Mouse (Mus musculus): ENCODE measurements around the gene Nadk. TPM values are rescaled to one million over a fixed set of nuclear protein-coding genes. Genes with fewer than 3 reads are reported as not detected.
A peak's percentile ranks its signal among the peaks of the same experiment; 100 is the strongest.

The Nadk gene
- polyA plus RNA-seq, 1 experiment from 2014 or later: 76.8 TPM

DNA sequence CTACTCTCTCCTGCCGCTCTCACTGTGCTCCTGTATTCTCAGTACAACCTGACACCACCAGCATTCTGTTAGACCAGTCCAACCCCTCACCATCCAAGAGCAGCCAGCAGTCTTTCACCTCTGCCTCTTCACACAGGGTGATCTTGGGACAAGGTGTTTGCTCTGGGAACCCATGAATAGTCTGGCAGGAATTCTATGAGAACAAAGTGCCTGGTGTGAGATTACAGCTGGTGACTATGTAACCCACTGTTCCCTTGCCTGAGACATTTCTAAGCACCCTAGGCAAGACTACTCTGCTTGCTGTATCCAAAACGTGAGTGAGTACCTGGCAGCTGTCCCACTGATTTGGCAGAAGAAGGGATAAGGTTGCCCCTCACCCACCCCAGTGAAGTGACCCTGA lies 1.2 kb upstream of the Nadk start:
- peaks cover 40% of the 10 kb centered on the region for H3K36me3 ChIP-seq (ENCODE audit: insufficient read depth, low read length)
- no peak overlapping the region for H3K27ac ChIP-seq
- H3K27me3 ChIP-seq (ENCODE audit: insufficient read depth, low read length): no peaks in the 10 kb centered on the region
- H3K4me3 ChIP-seq (replicated peaks; ENCODE audit: low read depth, low read length): no peak overlapping the region
- WGBS: 50% methylated on average over 2 of the region's 2 CpGs
- ATAC-seq (replicated peaks; ENCODE audit: low FRiP score, low read depth): no peak
- no peak overlapping the region for H3K9ac ChIP-seq (ENCODE audit: low read depth, low read length)
- no peaks in the 10 kb centered on the region for H3K9me3 ChIP-seq (replicated peaks; ENCODE audit: low read length)
- TF ChIP-seq CTCF (IDR thresholded peaks at IDR 0.05; ENCODE audit: low read depth): no peak
- H3K4me1 ChIP-seq (replicated peaks; ENCODE audit: insufficient read depth, low read length): peaks cover 16% of the 10 kb centered on the region
- no peak for DNase-seq (ENCODE audit: low spot score)
- no peak overlapping the region for H3K4me2 ChIP-seq (ENCODE audit: low read length)

DNA sequence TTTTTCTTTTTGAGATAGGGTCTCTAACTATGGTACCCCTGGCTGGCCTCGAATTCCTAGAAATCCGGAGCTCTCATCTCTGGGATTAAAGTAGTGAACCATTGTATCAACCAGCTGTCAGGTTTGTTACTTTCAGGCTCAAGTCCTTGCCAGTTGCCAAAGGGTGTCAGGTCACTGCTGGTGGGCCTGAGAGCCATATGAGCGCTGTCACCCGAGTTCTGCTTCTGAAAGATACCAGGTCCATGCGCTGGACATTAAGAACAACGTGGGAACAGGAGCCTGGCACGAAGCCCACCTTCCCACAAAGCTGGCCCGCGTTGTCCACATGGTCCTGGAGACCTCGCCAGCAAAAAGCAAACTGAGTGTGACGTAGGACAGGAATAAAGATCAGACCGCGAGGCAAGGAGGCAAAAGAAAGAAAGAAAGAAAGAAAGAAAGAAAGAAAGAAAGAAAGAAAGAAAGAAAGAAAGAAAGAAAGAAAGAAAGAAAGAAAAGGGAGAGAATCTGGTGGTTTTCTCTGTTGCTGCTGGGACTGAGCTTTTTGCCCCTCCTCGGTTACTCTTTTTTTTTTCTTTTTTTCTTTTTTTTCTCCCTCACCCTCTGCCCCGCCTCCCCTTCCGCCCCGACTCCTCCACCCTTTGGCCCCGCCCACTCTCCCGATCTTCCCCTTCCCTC lies 684 bp downstream of the Nadk start:
- TF ChIP-seq CTCF (IDR thresholded peaks at IDR 0.05; ENCODE audit: low read depth): no peak
- DNase-seq (ENCODE audit: low spot score) (peak; percentile 60), ATAC-seq (replicated peaks; ENCODE audit: low FRiP score, low read depth) (0 out of 2 replicates have a peak, but pooled peaks have one; percentile 5)
- H3K9me3 ChIP-seq (replicated peaks; ENCODE audit: low read length): no peaks in the 10 kb centered on the region
- H3K4me3 ChIP-seq (replicated peaks; ENCODE audit: low read depth, low read length): no peak overlapping the region; the same call in 1 of the 2 replicates
- H3K36me3 ChIP-seq (ENCODE audit: insufficient read depth, low read length): peaks cover 24% of the 10 kb centered on the region
- peaks cover 21% of the 10 kb centered on the region for H3K4me1 ChIP-seq (replicated peaks; ENCODE audit: insufficient read depth, low read length)
- under 1% methylated on average over 19 of the region's 19 CpGs for WGBS
- H3K4me2 ChIP-seq (ENCODE audit: low read length): peak overlapping the region; percentile 53
- H3K27me3 ChIP-seq (ENCODE audit: insufficient read depth, low read length): no peaks in the 10 kb centered on the region
- H3K9ac ChIP-seq (ENCODE audit: low read depth, low read length): peak overlapping the region; percentile 36; the same call in 1 of the 2 replicates
- H3K27ac ChIP-seq: peak overlapping the region; percentile 70

DNA sequence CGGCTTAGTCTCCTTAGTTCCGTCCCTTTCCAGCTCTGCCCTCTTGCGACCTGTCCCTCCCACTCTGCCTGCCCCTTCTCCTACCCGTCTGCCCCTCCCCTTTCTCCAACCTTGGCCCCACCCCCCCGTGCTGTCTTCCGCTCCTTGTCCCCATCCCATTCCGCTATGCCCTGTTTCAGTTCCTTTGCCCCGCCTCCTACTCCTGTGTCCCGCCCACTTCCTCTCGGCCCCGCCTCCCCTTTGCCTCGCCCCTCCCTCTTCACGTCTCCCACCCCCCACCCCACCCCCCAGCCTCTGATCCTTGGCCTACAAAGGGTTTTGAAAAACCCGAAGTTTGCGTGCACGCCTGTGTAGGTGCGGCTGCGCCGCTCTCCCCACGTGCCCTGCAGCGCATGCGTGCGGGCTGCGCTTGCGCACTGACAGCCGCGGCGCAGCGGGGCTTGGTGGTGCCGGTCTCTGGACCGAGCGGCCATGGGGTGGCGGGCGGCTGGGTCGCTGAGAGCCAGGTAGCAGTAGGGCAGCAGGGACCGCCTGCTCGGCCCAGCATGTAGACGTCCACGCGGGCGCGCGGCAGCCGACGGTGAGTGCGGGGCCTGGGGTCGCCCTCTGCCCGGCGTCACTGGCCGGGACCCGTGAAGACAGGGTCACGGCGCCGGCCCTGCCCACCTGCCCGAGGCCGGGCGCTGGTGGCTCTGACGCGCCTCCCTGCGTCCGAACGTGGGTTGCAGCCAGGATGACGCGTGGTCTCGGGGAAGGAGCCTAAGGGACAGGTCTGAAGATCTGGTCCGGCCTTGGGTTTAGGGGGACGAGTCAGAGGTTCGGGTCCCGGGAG lies 1.4 kb downstream of the Nadk start:
- ATAC-seq (replicated peaks; ENCODE audit: low FRiP score, low read depth): peak; percentile 94
- peak overlapping the region; percentile 70 for H3K4me3 ChIP-seq (replicated peaks; ENCODE audit: low read depth, low read length)
- no peaks in the 10 kb centered on the region for H3K9me3 ChIP-seq (replicated peaks; ENCODE audit: low read length)
- peak overlapping the region; percentile 74 for H3K4me2 ChIP-seq (ENCODE audit: low read length)
- peak overlapping the region; percentile 97 for H3K27ac ChIP-seq
- peaks cover 21% of the 10 kb centered on the region for H3K4me1 ChIP-seq (replicated peaks; ENCODE audit: insufficient read depth, low read length)
- WGBS: under 1% methylated on average over 69 of the region's 69 CpGs
- H3K36me3 ChIP-seq (ENCODE audit: insufficient read depth, low read length): peaks cover 18% of the 10 kb centered on the region
- DNase-seq (ENCODE audit: low spot score): peak; percentile 100
- peak; percentile 60 for TF ChIP-seq CTCF (IDR thresholded peaks at IDR 0.05; ENCODE audit: low read depth)
- H3K9ac ChIP-seq (ENCODE audit: low read depth, low read length): peak overlapping the region; percentile 66
- H3K27me3 ChIP-seq (ENCODE audit: insufficient read depth, low read length): no peaks in the 10 kb centered on the region

DNA sequence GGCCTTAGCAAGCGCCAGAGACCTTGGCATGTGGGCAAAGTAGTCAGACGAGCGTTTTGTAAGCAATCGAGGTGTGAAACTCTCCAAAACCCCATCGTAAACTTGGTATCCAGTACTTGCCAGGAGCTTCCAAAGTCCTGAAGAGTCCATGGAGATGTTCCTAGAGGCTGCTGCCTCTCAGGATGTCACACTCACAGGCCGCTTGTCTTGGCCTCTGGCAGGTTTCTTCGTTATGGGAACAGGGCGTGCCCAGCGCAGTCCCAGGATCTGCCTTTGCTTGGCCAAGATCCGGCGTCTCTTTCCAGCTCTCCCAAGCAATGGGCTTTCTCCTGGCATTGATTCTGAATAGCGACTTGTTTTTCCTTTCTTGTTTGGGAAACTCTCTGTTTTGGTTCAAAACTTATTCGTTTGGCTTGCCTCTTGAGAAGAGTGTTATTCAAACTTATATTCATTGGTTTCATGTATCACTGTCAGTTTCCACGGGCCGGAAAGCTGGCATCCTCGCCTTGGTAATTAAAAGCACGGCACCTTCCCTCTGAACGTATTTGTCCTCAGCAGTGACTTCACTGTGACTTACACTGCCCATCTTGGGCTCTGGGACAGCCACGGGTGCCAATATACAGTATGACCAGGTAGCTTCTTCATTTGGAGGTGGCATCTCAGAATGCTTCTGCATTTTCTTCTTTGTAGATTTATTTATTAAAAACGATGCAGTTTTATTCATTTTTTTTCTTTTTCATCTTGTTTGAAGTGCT lies 2.3 kb downstream of the Nadk start:
- peak overlapping the region; percentile 97 for H3K27ac ChIP-seq
- H3K9me3 ChIP-seq (replicated peaks; ENCODE audit: low read length): no peaks in the 10 kb centered on the region
- ATAC-seq (replicated peaks; ENCODE audit: low FRiP score, low read depth): no peak
- WGBS: 9% methylated on average over 20 of the region's 20 CpGs
- H3K36me3 ChIP-seq (ENCODE audit: insufficient read depth, low read length): peaks cover 9% of the 10 kb centered on the region; the same call in 1 of the 2 replicates
- H3K4me1 ChIP-seq (replicated peaks; ENCODE audit: insufficient read depth, low read length): peaks cover 21% of the 10 kb centered on the region
- H3K9ac ChIP-seq (ENCODE audit: low read depth, low read length): peak overlapping the region; percentile 66
- peak overlapping the region; percentile 70 for H3K4me3 ChIP-seq (replicated peaks; ENCODE audit: low read depth, low read length)
- peak; percentile 34 for DNase-seq (ENCODE audit: low spot score)
- peak overlapping the region; percentile 74 for H3K4me2 ChIP-seq (ENCODE audit: low read length)
- no peaks in the 10 kb centered on the region for H3K27me3 ChIP-seq (ENCODE audit: insufficient read depth, low read length)
- no peak for TF ChIP-seq CTCF (IDR thresholded peaks at IDR 0.05; ENCODE audit: low read depth)

DNA sequence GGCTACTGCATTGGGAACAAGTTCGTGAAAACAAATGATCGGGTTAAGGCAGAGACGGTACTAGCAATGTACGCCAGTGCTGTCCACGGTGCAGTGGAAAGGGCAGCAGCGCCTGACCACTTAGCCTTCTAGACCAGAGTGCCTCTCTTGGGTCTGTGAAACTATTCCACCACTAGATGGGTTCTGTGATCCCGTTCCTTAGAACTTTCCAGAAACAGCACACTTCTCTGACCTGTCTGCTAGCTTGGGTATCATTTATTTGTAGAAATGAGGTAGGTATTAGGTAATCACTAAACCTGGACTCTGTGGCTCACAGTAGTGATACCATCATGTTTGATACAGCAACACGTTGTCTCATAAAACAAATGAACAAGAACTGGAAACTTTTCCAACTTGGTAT lies 4.4 kb downstream of the Nadk start:
- H3K4me2 ChIP-seq (ENCODE audit: low read length): peak overlapping the region; percentile 31

DNA sequence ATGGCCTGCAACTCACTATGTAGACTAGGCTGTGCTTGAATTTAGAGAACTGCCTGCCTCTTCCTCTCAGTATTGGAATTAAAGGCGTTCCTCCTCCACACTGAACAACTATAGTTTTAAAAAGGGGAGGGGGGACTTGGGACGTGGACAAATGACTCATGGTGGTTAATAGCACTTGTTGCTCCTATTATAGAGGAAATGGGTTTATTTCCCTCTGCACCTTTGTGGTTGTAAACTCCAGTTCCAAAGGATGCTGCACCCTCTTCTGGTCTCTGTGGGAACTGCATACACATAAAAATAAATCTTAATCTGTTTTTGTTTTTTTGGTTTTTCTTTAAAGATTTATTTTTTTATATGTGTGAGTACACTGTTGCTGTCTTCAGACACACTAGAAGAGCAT lies 6.0 kb downstream of the Nadk start:
- H3K4me2 ChIP-seq (ENCODE audit: low read length): no peak overlapping the region
- no peaks in the 10 kb centered on the region for H3K9me3 ChIP-seq (replicated peaks; ENCODE audit: low read length)
- no peak overlapping the region for H3K9ac ChIP-seq (ENCODE audit: low read depth, low read length)
- ATAC-seq (replicated peaks; ENCODE audit: low FRiP score, low read depth): no peak
- peaks cover 21% of the 10 kb centered on the region for H3K4me1 ChIP-seq (replicated peaks; ENCODE audit: insufficient read depth, low read length)
- H3K36me3 ChIP-seq (ENCODE audit: insufficient read depth, low read length): no peaks in the 10 kb centered on the region
- TF ChIP-seq CTCF (IDR thresholded peaks at IDR 0.05; ENCODE audit: low read depth): peak; percentile 87
- DNase-seq (ENCODE audit: low spot score): peak; percentile 65
- H3K4me3 ChIP-seq (replicated peaks; ENCODE audit: low read depth, low read length): no peak overlapping the region
- no peaks in the 10 kb centered on the region for H3K27me3 ChIP-seq (ENCODE audit: insufficient read depth, low read length)
- 19% methylated on average over 2 of the region's 2 CpGs for WGBS
- H3K27ac ChIP-seq: no peak overlapping the region

More for the DNA sequence above, 4.4 kb downstream of the Nadk start:
- Histone ChIP-seq H3K36me3 (ENCODE audit: insufficient read depth, low read length) (no peaks in the 10 kb centered on the region), H3K27me3 (ENCODE audit: insufficient read depth, low read length) (no peaks in the 10 kb centered on the region), H3K4me1 (replicated peaks; ENCODE audit: insufficient read depth, low read length) (peaks cover 21% of the 10 kb centered on the region), H3K9ac (ENCODE audit: low read depth, low read length) (no peak overlapping the region), H3K4me3 (replicated peaks; ENCODE audit: low read depth, low read length) (no peak overlapping the region), H3K9me3 (replicated peaks; ENCODE audit: low read length) (no peaks in the 10 kb centered on the region), H3K27ac (peak overlapping the region; percentile 67)
- DNase-seq (ENCODE audit: low spot score): peak; percentile 46
- 40% methylated on average over 8 of the region's 8 CpGs for WGBS
- peak; percentile 26; the same call in 1 of the 2 replicates for TF ChIP-seq CTCF (IDR thresholded peaks at IDR 0.05; ENCODE audit: low read depth)
- ATAC-seq (replicated peaks; ENCODE audit: low FRiP score, low read depth): no peak
